Mouse (Mus musculus) hindbrain, embryonic 14.5 days (tissue): ENCODE measurements around the gene Cemip. TPM values are rescaled to one million over a fixed set of nuclear protein-coding genes. Genes with fewer than 3 reads are reported as not detected.

Source experiments
- ATAC-seq: fragments of 200-750 bp; cut with Nextera tagmentation; 2 replicates; pipeline ENCODE4 v1.8.0; 2017; ENCODE audit warnings: moderate number of reproducible peaks, mild to moderate bottlenecking, moderate TSS enrichment, moderate library complexity; ENCODE audit not compliant: low FRiP score
- DNase-seq: peaks from one replicate; pipeline ENCODE4 v3.0.0-alpha.2; 2015; ENCODE audit warnings: low spot score
- H3K27ac ChIP-seq: fragments of 300-500 bp; sonication (generic); 2 replicates; pipeline ENCODE4 v1.5.1; 2014; ENCODE audit warnings: mild to moderate bottlenecking, moderate library complexity
- H3K27me3 ChIP-seq: fragments of 300-500 bp; sonication (generic); 2 replicates; pipeline ENCODE4 v1.6.1; 2014; ENCODE audit warnings: mild to moderate bottlenecking, low read length, mixed read lengths; ENCODE audit not compliant: control insufficient read depth, insufficient read depth
- H3K36me3 ChIP-seq: fragments of 300-500 bp; sonication (generic); replicated peaks from 2 replicates; pipeline ENCODE4 v1.6.1; 2014; ENCODE audit not compliant: control insufficient read depth, insufficient read depth
- H3K4me1 ChIP-seq: fragments of 300-500 bp; sonication (generic); replicated peaks from 2 replicates; pipeline ENCODE4 v1.6.1; 2014; ENCODE audit warnings: antibody characterized with exemption, low read length, mixed read lengths; ENCODE audit not compliant: control insufficient read depth, insufficient read depth
- H3K4me2 ChIP-seq: fragments of 300-500 bp; sonication (generic); replicated peaks from 2 replicates; pipeline ENCODE4 v1.6.1; 2014; ENCODE audit warnings: mild to moderate bottlenecking, moderate library complexity
- H3K4me3 ChIP-seq: fragments of 300-500 bp; sonication (generic); replicated peaks from 2 replicates; pipeline ENCODE4 v1.5.1; 2014; ENCODE audit warnings: mild to moderate bottlenecking, low read length
- H3K9ac ChIP-seq: fragments of 300-500 bp; sonication (generic); 2 replicates; pipeline ENCODE4 v1.6.1; 2014
- H3K9me3 ChIP-seq: fragments of 300-500 bp; sonication (generic); 2 replicates; pipeline ENCODE4 v1.6.1; 2016; ENCODE audit warnings: low read length; ENCODE audit not compliant: control insufficient read depth
- WGBS: fragments of 180-500 bp; shearing (Covaris S2); extraction: QIAGEN DNeasy Blood & Tissue Kit; methylation state at CpG from one replicate; pipeline ENCODE4 v1.1.7; 2014; 5-methylcytosine and 5-hydroxymethylcytosine counted together
- polyA plus RNA-seq: library from polyadenylated mRNA; unstranded; fragments of >200 nt; fragmentation: Nextera tagmentation; extraction: Ambion mirVana; gene quantifications from 2 replicates; pipeline ENCODE4 v1.2.1, GENCODE M21; 2014

Cemip gene
- polyA plus RNA-seq, 1 experiment from 2014 or later, result 0.70 TPM

DNA sequence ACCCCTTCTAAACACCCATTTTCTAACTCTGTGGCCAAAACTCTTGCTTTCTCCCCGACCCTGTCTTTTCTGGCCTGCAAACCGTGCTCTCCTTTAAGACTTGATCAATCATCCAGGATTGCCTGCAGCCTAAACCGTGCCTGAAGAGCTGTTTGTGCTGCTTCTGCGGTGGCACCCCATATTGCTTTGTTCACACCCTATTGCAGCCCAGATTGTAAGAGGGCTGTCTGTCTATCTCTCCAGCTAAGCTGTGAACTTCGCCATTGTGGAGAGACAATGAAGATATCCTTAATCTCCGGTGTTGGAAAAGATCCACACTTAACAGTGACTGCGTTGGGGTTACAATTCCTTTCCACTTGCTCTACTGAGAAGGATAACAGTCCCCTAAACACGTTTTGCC is 12.0 kb downstream of the Cemip start:
- no peak overlapping the region for H3K4me3 ChIP-seq
- no peaks in the 10 kb centered on the region for H3K9me3 ChIP-seq
- 72% methylated on average over 8 of the region's 8 CpGs for WGBS
- H3K9ac ChIP-seq, result no peak overlapping the region
- H3K4me2 ChIP-seq, result no peak overlapping the region
- H3K4me1 ChIP-seq, result no peaks in the 10 kb centered on the region
- ATAC-seq (no peak), DNase-seq (no peak)
- no peak overlapping the region for H3K27ac ChIP-seq
- no peaks in the 10 kb centered on the region for H3K36me3 ChIP-seq
- H3K27me3 ChIP-seq, result no peaks in the 10 kb centered on the region

DNA sequence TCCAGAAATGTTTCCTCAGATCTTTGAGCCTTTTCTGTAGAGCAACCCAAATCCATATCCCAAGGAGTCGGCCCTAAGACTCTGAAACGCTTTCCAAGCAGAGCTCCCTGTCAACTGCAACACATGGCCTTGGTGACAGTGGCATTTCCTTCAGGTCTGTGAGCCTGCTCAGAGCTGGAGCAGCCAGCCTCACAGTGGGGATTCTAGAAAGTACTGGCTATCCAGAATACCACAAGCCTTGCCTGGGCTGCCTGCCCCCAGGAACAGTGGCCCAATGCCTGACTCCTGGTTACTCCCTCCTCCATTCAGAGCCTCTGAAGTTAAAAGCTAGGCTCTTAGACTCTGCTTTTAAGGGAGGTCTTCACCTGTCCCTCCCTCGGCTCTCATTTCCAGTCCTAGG is 12.4 kb downstream of the Cemip start:
- Histone ChIP-seq H3K27me3 (no peaks in the 10 kb centered on the region), H3K27ac (no peak overlapping the region), H3K4me2 (no peak overlapping the region), H3K4me3 (no peak overlapping the region), H3K9ac (no peak overlapping the region), H3K36me3 (no peaks in the 10 kb centered on the region), H3K9me3 (no peaks in the 10 kb centered on the region), H3K4me1 (no peaks in the 10 kb centered on the region)
- DNase-seq (no peak), ATAC-seq (no peak)
- 90% methylated on average over 3 of the region's 3 CpGs for WGBS

DNA sequence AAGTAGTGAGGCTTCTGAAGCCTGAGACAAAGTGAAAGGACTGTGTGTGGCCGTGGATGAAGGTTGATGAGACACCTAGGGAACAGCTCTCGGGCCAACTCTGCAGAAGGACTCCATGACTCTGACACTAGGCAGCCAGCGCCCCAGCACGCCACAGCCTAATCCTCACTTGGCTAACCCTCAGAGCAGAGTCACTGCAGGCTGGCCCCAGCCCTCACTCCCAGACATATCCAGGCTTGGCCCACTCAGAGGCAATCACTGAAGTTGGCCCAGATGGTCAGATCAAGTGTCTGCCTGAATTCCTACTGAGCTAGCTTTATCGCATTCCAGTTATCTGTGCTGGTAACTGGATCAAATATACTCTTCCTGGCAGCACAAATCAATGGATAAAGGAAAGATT is 17.4 kb downstream of the Cemip start:
- Histone ChIP-seq H3K4me2 (no peak overlapping the region), H3K27me3 (no peaks in the 10 kb centered on the region), H3K4me3 (no peak overlapping the region), H3K9me3 (no peaks in the 10 kb centered on the region), H3K36me3 (no peaks in the 10 kb centered on the region), H3K9ac (no peak overlapping the region), H3K4me1 (no peaks in the 10 kb centered on the region), H3K27ac (no peak overlapping the region)
- 73% methylated on average over 5 of the region's 5 CpGs for WGBS
- ATAC-seq, result no peak
- DNase-seq, result no peak

DNA sequence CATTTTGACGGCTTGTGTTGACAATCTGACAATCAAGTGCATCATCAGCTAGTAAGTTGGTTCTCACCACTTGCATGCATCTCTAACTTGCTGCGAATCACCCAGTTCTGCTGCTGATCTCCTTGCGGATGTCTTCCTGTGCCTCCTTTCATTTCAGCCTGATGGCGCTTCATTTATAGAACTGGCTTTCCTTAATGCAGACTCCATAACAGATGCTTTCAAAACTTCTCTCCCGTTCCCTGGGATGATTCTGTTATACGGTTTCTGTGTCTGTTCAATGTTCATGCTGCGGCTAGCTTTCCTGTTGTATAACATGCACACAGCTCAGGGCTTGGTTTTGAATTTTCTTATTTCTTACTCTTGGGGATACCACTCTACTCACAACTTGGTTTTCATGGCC is 26.5 kb downstream of the Cemip start:
- no peak overlapping the region for H3K27ac ChIP-seq
- 93% methylated on average over 7 of the region's 7 CpGs for WGBS
- ATAC-seq (no peak), DNase-seq (no peak)
- H3K9me3 ChIP-seq, result no peaks in the 10 kb centered on the region
- no peak overlapping the region for H3K4me3 ChIP-seq
- no peak overlapping the region for H3K4me2 ChIP-seq
- H3K9ac ChIP-seq, result no peak overlapping the region
- no peaks in the 10 kb centered on the region for H3K4me1 ChIP-seq
- no peaks in the 10 kb centered on the region for H3K27me3 ChIP-seq
- no peaks in the 10 kb centered on the region for H3K36me3 ChIP-seq

DNA sequence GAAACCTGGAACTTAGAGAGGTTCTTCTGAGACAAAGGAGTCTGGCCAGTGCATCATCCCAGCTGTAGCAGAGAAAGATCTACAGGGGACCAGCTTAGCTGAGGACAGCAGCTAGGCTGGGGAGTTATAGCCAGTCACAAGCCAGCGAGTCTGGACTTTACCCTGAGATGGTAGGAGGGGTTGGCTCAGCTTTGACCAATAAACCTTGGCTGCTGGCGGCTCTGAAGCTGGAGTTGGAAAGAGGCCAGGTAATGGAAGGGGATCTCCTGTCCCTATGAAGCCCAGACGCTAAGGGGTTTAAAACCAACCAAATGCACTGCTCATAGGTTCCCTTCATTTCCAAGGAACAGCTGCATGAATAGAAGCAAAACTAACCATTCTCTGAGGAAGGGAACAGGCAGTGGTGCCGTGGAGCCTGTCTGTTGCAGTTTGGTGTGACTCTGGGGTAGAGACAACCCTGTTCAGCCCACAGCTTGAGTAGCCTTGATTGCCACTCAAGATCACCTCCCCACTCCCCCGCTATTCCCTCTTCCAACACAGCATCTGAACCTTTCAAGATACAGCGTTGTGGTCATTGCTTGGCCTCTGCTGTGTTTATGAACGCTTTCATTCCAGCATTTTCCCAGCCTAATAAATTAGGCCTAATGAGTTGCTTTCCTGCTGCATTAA is 30.2 kb downstream of the Cemip start:
- Histone ChIP-seq H3K4me2 (no peak overlapping the region), H3K27ac (no peak overlapping the region), H3K36me3 (no peaks in the 10 kb centered on the region), H3K9ac (no peak overlapping the region), H3K27me3 (no peaks in the 10 kb centered on the region), H3K9me3 (no peaks in the 10 kb centered on the region), H3K4me1 (no peaks in the 10 kb centered on the region), H3K4me3 (no peak overlapping the region)
- ATAC-seq, result no peak
- WGBS, result 80% methylated on average over 7 of the region's 7 CpGs
- no peak for DNase-seq

DNA sequence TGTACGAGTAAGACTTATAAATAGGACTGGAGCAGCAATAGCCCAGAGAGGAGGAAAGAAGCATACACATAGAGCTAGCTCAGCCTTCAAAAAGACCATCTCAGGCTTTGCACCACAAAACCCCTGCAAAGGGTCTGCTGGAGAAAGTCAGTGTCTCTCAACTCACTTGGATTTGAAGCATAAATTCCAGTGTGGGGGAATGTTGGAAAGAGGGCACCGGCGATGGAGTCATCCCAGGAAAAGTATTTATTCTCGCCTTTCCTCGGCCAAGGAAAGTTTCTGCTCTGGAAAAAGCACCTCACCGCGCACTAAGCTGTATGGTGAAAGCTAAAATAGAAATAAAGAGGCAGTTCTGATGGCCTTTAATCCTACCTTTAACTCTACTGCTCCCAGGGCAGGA is 32.4 kb downstream of the Cemip start:
- H3K9me3 ChIP-seq, result no peaks in the 10 kb centered on the region
- H3K27me3 ChIP-seq, result no peaks in the 10 kb centered on the region
- H3K4me1 ChIP-seq, result no peaks in the 10 kb centered on the region
- 92% methylated on average over 7 of the region's 7 CpGs for WGBS
- no peak overlapping the region for H3K4me3 ChIP-seq
- no peak overlapping the region for H3K4me2 ChIP-seq
- H3K27ac ChIP-seq, result no peak overlapping the region
- H3K36me3 ChIP-seq, result no peaks in the 10 kb centered on the region
- ATAC-seq (no peak), DNase-seq (no peak)
- H3K9ac ChIP-seq, result no peak overlapping the region

DNA sequence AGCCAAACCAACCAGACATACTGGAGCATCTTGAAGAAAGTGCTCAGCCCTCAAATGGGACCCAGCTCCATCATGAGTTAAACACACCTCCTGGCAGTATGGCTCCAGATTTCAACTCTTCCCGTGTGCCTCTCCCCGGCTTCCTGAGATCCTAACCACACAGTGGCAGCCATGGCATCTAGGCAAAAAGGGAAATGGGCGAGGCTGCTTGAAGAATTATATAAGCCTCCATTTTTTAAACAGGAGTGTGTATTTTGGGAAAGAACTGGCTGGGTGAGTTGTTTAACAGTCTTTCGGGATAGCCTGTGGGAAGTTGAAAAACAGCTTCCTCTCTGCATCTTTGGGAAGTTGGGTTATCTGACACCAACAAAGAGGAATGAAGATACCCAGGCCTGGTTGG is 34.9 kb downstream of the Cemip start:
- 93% methylated on average over 4 of the region's 4 CpGs for whole genome bisulfite sequencing
- Histone ChIP-seq H3K36me3 (no peaks in the 10 kb centered on the region), H3K9me3 (no peaks in the 10 kb centered on the region), H3K9ac (no peak overlapping the region), H3K4me1 (no peaks in the 10 kb centered on the region), H3K27me3 (no peaks in the 10 kb centered on the region), H3K4me2 (no peak overlapping the region), H3K4me3 (no peak overlapping the region), H3K27ac (no peak overlapping the region)
- no peak for DNase-seq
- no peak for ATAC-seq

DNA sequence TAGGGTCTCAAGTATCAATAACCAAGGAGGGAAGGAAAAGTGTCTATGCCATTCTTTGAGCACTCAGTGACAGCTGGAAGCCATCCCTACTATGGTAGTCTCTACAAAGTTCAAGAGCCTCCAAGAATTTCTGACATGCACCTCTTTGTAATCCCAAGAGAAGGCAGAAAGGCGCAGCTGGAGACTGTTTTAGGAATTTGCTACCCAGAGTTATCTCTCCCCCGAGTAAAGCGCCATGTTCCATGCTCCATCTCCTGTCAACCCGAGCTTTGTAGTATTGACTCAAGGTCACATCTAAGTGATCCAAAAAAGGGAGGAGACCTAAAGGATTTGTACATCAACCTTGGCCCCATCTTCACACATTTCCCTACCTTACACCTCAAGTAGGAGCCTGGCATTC is 40.8 kb downstream of the Cemip start:
- ATAC-seq (no peak), DNase-seq (no peak)
- Histone ChIP-seq H3K9me3 (no peaks in the 10 kb centered on the region), H3K4me3 (no peak overlapping the region), H3K4me2 (no peak overlapping the region), H3K27ac (no peak overlapping the region), H3K9ac (no peak overlapping the region), H3K27me3 (no peaks in the 10 kb centered on the region), H3K36me3 (no peaks in the 10 kb centered on the region), H3K4me1 (no peaks in the 10 kb centered on the region)
- 91% methylated on average over 4 of the region's 4 CpGs for WGBS

DNA sequence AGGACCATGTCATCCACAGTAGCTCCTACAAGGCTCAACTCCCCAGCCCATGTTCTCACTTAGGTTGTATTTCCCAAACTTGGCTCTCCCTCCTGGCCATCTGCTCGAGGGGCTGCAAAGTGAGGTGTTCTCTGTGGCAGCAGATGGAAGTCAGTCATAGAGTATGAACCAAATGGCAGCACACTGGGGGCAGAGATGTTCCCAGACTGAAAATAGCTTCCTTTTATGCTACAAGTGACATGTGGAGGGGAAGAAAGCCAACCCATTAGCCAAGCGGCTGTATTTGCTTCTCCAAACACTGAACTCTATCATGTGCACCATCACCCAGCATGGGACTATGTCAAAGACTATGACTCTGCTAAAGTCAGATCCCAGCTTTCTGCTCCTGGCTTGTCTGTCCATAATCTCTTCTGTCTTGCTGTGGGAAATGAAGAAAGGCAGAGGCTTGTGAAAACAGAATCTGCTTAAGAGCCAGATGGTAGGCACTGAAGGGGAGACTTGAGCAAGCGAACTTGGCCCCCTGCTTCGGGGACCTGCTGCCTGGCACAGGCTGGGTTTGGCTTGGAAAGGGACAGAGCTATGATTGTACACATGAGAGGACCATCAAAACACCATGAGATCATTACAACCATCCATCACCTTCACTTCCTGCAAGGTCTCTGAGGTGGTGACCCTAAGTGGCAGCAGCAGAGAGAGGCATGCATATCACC is 41.6 kb downstream of the Cemip start:
- Histone ChIP-seq H3K36me3 (no peaks in the 10 kb centered on the region), H3K4me3 (no peak overlapping the region), H3K9me3 (no peaks in the 10 kb centered on the region), H3K9ac (no peak overlapping the region), H3K27me3 (no peaks in the 10 kb centered on the region), H3K27ac (no peak overlapping the region), H3K4me1 (no peaks in the 10 kb centered on the region), H3K4me2 (no peak overlapping the region)
- ATAC-seq (no peak), DNase-seq (no peak)
- WGBS, result 89% methylated on average over 4 of the region's 4 CpGs
